Mouse (Mus musculus): ENCODE results near the gene Rps3. TPM values are rescaled to one million over a fixed set of nuclear protein-coding genes. Genes with fewer than 3 reads are reported as not detected.

Gene Rps3
- total RNA-seq, 2 experiments from 2014 or later: 242 to 287 TPM

DNA sequence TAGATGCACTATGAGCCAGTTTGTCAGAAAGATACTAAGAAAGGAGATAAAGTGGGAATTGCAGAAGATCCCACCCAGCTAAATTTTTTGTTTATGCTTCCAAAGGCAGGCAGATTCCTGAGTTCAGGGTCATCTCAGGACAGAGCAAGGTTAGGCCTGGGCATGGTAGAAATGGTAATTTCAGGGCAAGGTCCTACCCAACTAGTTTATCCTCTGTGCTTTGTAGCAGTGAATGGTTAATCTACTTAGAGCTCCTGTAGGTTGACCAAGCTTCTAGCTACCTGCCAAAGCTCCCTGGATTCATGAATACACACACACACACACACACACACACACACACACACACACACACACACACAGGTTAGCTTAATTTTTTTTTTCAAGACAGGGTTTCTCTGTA is 21.0 kb upstream of the Rps3 start:
- no peak for DNase-seq
- H3K27ac ChIP-seq: no peak overlapping the region
- H3K4me3 ChIP-seq: no peak overlapping the region
- no peak for TF ChIP-seq CTCF (IDR thresholded peaks at IDR 0.05)
- intact Hi-C loops (cut with DNase I): loop anchor here (5.0 kb wide), 1 partner anchor 293 kb away; no protein-coding TSS in a partner anchor

DNA sequence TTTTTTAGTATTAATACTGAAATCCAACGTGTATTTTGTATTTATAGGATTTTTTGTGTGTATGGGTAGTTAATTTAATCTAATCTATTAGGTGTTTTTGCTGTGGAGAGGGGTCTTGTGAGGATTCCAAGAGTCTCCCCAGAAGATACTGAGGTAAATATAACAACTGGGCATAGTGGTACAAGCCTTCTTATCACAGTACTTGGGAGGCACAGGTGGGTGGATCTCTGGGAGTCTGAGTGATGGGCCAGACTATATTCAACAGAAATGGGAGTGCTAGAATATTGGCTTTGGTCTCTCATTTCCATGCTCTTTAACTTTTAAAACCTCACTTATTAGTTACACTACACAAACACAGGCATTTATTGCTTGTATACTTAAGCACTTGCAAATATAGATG is 17.6 kb upstream of the Rps3 start:
- TF ChIP-seq CTCF (IDR thresholded peaks at IDR 0.05): no peak
- no peak for DNase-seq
- intact Hi-C loops (cut with DNase I): loop anchor here (5.0 kb wide), 1 partner anchor 296 kb away; no protein-coding TSS in a partner anchor
- H3K4me3 ChIP-seq: no peak overlapping the region
- no peak overlapping the region for H3K27ac ChIP-seq

DNA sequence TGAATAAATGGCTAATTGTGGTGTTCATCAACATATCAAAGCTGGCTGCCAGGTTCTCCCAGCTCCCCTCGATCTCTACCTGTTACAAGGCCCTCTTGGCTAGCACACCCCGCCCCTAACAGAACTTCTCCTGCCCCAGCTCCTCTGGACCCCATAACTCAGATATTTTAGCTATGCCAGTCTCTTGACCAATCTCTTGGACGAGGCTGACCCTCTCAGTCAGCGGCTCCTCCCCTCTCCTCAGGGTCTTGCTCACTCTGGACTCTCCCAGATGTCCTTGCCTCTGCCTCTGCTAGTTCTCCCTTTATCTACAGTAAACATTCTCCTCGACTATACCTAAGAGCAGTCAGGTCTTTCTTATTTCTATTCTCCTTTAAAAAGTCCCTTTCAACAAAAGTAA is 17.1 kb upstream of the Rps3 start:
- intact Hi-C loops (cut with DNase I): loop anchor here (1.0 to 5.0 kb wide), 3 partner anchors 56 to 297 kb away; no protein-coding TSS in a partner anchor
- Histone ChIP-seq H3K27ac (no peak overlapping the region), H3K4me3 (no peak overlapping the region)
- no peak for TF ChIP-seq CTCF (IDR thresholded peaks at IDR 0.05)
- no peak for DNase-seq

DNA sequence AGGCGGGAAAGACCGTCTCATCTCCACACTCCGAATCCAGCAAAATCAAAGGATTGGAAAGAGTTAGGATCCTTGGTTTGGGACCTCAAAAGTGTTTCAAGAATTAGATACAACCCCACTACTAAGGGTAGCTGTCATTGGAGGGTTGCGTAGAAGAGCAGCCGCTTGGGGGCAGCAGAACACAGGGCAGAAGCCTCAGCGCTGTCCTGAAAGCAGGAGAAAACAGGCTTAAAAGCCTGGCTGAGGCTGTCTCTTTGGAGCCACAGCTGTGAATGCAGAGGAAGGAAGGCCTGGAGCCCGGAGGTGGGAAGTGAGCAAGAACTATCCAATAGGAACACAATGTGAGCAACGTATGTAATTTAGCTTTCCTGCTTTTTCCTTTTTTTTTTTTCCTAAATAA is 16.7 kb upstream of the Rps3 start:
- TF ChIP-seq CTCF (IDR thresholded peaks at IDR 0.05): no peak; the same call in 1 of the 2 replicates
- intact Hi-C loops (cut with DNase I): loop anchor here (1.0 to 5.0 kb wide), 3 partner anchors 56 to 297 kb away; no protein-coding TSS in a partner anchor
- H3K27ac ChIP-seq: no peak overlapping the region
- peak; percentile 84 for DNase-seq
- no peak overlapping the region for H3K4me3 ChIP-seq

DNA sequence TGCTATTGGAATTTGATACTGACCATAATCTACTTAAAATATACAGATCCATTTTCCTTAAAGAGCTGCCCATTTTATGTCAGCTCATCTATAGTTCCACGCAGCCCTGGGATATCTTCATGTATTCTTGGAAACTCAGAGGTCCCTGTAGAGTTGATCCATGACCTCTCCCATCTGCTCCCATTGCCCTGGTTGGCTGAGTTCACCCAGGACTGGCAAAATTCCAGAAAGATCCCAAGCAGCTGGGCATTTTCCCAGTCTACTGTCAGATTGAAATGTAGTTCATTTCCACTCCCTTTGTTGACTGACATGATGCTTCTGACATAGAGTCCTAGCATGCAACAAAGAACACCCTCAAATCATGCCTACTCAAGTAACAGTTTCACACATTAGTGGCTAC is 15.6 kb upstream of the Rps3 start:
- Histone ChIP-seq H3K4me3 (no peak overlapping the region), H3K27ac (no peak overlapping the region)
- intact Hi-C loops (cut with DNase I): no loop called here
- DNase-seq: no peak
- no peak for TF ChIP-seq CTCF (IDR thresholded peaks at IDR 0.05)

- no peak for DNase-seq
- no peak overlapping the region for H3K4me3 ChIP-seq
- no peak for TF ChIP-seq CTCF (IDR thresholded peaks at IDR 0.05)
- intact Hi-C loops (cut with DNase I): no loop called here
- no peak overlapping the region for H3K27ac ChIP-seq
Observed at GRCm38 (mm10) chr7:99489708-99490107, 6.2 kb upstream of the Rps3 start.

DNA sequence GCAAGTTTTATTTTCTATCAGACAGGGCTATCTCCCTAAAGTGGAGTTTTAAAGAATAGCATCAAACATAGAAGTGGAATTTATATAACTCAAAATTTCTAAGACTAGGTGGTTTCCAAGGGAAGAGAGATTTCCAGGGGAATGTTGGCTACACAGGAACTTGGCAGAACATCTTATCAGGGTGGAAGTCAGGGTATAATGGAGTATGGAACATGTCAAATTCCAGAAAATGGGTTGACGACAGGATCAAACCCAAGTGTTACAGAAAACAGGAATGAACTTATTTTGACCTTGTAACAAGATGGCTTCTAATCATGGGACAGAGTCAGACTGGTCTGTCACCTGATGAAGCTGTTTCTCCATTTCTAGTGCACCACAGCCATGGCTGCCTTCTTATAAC is 1.1 kb upstream of the Rps3 start:
- TF ChIP-seq CTCF (IDR thresholded peaks at IDR 0.05): no peak
- intact Hi-C loops (cut with DNase I): no loop called here
- H3K27ac ChIP-seq: no peak overlapping the region
- H3K4me3 ChIP-seq: no peak overlapping the region
- DNase-seq: no peak

- Histone ChIP-seq H3K27ac (peak overlapping the region; percentile 85), H3K4me3 (peak overlapping the region; percentile 83)
- intact Hi-C loops (cut with DNase I): no loop called here
- no peak for TF ChIP-seq CTCF (IDR thresholded peaks at IDR 0.05)
- no peak for DNase-seq
Observed at GRCm38 (mm10) chr7:99483924-99484319, 384 bp upstream of the Rps3 start.

DNA sequence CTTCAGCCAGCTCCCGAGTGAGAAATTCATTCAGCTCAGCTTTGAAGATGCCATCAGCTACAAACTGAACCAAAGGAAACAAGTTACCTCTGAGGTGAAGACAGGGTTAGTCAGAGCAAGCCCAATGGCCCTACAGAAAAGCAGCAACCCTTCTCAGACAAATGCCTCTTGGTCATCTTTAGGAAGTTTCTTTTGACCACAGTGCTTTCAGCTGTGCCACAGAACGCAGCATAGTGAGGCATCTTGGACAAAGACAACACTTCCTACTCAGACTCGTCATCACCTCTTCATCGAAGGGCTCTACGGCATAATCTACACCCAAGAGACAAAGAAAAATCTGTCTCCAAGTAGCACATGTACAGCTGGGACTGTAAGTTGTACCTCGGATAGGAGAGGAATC is 901 bp downstream of the Rps3 start:
- H3K27ac ChIP-seq: peak overlapping the region; percentile 88
- TF ChIP-seq CTCF (IDR thresholded peaks at IDR 0.05): no peak
- peak overlapping the region; percentile 83 for H3K4me3 ChIP-seq
- intact Hi-C loops (cut with DNase I): no loop called here
- no peak for DNase-seq

- Histone ChIP-seq H3K27ac (no peak overlapping the region), H3K4me3 (no peak overlapping the region)
- TF ChIP-seq CTCF (IDR thresholded peaks at IDR 0.05): no peak
- intact Hi-C loops (cut with DNase I): no loop called here
- no peak for DNase-seq
Observed at GRCm38 (mm10) chr7:99477235-99477634, 6.3 kb downstream of the Rps3 start.

DNA sequence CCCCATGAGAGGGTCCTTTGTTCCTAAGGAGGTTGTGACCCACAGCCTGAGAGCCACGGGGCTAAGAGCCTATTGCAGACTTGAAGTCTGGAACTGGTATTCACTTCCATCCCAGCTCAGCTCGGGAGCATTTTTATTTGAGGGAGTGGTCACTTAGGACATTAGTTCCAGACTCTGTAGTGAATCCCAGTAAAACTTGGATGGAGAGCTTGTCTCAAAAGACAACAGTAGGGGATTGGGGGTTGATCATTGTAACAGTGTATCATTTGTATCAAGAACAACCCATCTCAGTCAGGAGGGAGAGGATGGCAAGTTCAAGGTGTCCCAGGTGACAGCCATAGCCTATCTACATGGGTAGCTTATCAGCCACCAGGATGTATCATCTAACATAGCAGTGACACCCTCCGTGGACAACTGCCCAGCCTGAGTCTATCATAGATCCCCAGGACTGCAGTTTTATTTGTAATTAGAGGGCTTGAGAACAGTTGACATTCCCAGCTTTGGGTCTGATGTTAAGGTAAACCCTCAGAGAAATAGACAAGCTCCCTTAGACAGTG is 6.9 kb downstream of the Rps3 start:
- TF ChIP-seq CTCF (IDR thresholded peaks at IDR 0.05): no peak
- Histone ChIP-seq H3K4me3 (no peak overlapping the region), H3K27ac (no peak overlapping the region)
- peak; percentile 42 for DNase-seq
- intact Hi-C loops (cut with DNase I): no loop called here

- intact Hi-C loops (cut with DNase I): no loop called here
- no peak overlapping the region for H3K27ac ChIP-seq
- no peak for DNase-seq
- H3K4me3 ChIP-seq: no peak overlapping the region
- no peak for TF ChIP-seq CTCF (IDR thresholded peaks at IDR 0.05)
Observed at GRCm38 (mm10) chr7:99475562-99475911, 8.0 kb downstream of the Rps3 start.

DNA sequence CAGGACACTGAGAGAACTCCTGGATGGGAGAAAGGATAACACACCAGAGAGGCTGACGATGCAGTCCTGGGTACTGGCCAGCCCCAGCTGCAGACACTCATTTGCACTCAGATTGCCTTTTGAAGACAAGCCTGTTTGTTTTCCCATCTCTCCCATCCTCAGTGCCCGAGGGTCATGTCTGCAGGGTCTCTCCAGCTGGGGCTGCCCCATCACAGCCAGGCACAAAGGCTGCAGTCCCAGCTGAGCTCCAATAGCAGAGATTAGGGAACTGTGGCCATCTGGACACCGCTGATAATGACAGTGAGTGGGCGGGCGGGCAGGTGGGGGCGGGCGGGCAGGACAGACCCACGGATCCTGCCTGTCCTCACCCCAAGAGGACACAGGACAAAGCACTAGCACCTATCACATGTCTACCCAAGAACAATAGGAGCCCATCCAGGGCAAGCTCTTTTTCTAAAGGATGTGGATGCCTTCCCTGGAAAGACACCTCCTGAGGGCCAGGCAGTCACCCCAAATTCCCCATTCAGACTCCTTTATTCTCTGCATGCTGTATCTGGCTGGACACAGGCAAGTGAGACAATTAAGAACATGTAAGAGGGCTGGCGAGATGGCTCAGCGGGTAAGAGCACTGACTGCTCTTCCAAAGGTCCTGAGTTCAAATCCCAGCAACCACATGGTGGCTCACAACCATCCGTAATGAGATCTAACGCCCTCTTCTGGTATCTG is 8.5 kb downstream of the Rps3 start:
- Histone ChIP-seq H3K4me3 (no peak overlapping the region), H3K27ac (no peak overlapping the region)
- TF ChIP-seq CTCF (IDR thresholded peaks at IDR 0.05): no peak
- intact Hi-C loops (cut with DNase I): no loop called here
- DNase-seq: peak; percentile 16

All from gastrocnemius, adult 2 months (tissue).